Mouse (Mus musculus): ENCODE results near the gene Srr. TPM values are rescaled to one million over a fixed set of nuclear protein-coding genes. Genes with fewer than 3 reads are reported as not detected.

Srr gene
- 3.0 TPM for polyA plus RNA-seq (2017; shearing (Covaris generic))

DNA sequence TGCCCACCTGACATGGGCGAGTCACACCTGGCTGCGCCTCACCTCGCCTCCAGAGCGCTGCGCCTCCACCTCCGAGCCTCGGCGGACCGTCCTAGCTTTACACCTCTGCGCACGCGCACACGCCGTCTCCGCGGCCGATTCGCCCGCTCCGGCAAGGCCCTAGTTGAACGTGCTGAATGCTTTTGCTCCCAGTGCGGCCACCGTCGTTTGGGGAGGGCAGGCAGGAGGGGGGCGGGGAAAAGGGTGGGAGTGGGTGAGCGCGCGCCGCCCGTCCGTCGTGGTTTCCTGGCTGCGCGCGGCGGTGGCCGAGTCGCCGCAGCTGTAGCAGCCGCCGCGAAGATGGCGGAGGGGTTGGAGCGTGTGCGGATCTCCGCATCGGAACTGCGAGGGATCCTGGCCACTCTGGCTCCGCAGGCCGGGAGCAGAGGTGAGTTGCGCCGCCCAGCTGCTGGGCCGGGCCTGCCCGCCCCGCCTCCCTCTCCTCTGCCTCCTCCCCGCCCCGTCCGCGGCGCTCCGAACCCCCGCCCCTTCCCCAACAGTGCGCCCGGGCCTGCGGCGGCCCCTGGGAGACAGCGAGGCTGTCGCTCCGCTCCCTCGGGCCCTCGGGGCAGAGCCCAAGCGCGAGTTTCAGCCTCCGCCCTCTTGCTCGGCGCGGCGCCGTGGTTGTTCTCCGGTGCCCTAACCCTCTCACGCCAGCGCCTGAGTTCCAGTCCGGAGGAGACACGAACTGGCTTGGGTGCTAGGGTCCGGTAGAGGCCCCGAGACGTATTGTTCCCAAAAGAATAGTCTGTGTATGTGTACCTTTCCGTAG, at the start of gene Srr, which contains the start of gene Smg6:
Srr (minus strand) TSS at position 372 of the 811 bp plus-strand sequence.
Smg6 (plus strand) TSS at position 247 of the 811 bp plus-strand sequence.

DNA sequence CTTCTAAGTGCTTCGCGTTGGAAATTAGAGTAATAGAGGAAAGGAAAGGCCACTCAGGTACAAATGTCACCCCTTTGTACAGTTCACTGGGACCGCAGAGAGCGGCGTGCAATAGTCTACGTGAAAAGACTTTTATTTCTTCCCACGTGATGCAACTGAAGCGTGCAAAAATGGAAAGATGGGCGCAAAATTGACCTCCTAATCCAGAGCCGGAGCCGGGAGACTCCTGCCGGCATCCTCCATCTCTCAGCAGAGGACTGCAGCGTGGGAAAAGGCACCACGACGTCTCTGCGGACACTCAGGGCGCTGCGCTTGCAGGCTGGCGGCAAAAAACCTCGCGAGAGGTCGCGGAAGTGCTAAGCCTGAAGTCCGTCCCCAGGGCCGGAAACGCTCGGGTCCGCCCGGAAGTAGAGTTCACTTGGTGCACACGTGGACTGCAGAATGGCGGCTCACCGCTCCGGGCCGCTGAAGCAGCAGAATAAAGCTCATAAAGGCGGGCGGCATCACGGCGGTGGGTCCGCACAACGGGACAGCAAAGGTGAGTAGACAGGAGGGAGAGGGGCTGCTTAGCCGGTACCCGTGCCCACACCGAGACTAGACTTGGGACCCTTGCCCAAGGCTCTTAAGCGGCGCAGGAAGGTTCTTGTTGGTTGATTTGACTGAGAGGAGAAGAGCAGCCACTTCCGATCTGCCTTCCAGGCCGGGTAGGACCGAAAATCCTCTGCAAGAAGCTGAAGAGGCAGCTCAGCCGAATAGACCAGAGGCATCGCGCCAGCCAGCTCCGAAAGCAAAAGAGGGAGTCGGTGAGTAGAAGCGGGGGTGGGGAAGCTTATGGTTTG, 27.9 kb downstream of the Srr start, which contains the start of gene Tsr1:
Tsr1 (plus strand) TSS at position 394 of the 839 bp plus-strand sequence.

GRCm38 (mm10) chr11:74896901-74897677, 28.7 kb downstream of the Srr start, which contains the start of gene Sgsm2:
Gene Sgsm2, minus strand, starts transcription at chr11:74897060.

Other genes with a start within 250 kb of the Srr start
- gene Pafah1b1, start 201.3 kb downstream of the Srr start, polyA plus RNA-seq (2017; shearing (Covaris generic)), result 103 TPM
- gene Mettl16, start 155.1 kb downstream of the Srr start, polyA plus RNA-seq (2017; shearing (Covaris generic)), result 40.6 TPM
- 21.2 TPM for gene Mnt, start 95.0 kb downstream of the Srr start, polyA plus RNA-seq (2017; shearing (Covaris generic))
- 4.5 TPM for gene Sgsm2, start 28.9 kb downstream of the Srr start, polyA plus RNA-seq (2017; shearing (Covaris generic))
- gene Tsr1, start 27.9 kb downstream of the Srr start, polyA plus RNA-seq (2017; shearing (Covaris generic)), result 66.6 TPM
- gene Smg6, start 125 bp downstream of the Srr start, polyA plus RNA-seq (2017; shearing (Covaris generic)), result 35.9 TPM
- 0.65 TPM for gene Hic1, start 243.6 kb upstream of the Srr start, polyA plus RNA-seq (2017; shearing (Covaris generic))

All from naive thymus-derived CD4-positive, alpha-beta T cell, adult 5 months (primary cell).